Mouse (Mus musculus): ENCODE data around the gene Commd8.

The Commd8 gene

DNA sequence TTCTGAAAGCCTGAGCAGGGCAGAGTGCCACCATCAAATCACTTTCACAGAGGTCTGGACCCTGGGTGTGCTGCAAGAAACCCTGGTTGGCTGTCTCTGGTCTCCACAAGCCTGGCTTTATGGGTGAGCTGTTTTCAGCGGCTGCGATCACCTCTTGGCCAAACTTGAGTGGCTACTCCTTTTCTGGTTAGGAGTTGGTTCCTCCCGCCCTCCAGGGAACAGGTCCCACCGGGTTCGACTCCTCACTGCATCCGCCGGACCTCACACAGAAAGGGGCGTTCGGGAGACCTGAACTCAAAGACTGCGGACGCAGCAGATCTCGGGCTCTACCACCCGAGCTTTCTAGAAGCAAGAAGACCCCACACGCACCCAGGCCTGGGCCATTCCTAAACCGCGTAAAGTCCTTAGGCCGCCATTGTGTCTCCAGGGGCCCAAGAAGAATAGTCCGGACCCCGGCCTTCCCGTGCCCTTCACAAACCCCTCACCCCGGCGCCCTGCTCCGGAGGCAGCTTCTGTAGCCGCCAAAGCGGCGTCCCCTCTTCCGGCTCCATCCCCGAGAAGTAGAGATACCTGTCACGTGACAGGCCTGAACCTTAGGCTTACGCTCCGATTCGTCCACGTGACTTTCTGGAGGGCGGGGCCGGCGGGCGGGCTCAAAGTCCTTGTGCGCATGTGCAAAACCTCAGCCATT lies at the start of gene Commd8:
Gene Commd8 (minus strand): TSS at position 596 of the 691 bp plus-strand sequence.
- peak; percentile 87 to 91 for DNase-seq (ENCODE audit: low read depth in 2 of 2, low spot score in 2 of 2)

DNA sequence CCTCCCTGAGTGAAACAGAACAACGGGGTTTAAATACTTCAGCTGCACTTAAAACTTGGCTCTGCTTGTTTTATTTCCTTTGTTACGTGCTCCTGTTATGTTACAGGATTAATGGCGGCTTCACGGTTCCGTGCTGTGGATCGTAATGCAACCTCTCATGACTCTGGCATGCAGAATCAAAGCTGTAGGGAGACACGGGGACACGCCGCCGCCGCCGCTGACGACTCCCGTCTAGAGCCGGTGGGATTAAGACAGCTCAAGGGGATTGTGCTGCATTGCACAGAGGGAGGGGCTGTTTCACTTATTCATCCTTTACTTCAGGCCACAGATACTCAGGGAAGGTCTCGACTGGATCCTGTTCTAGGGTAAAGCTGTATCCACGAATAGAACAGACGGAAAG lies 43.8 kb upstream of the Commd8 start:
- no peak for DNase-seq (ENCODE audit: low read depth in 2 of 2, low spot score in 2 of 2)

DNA sequence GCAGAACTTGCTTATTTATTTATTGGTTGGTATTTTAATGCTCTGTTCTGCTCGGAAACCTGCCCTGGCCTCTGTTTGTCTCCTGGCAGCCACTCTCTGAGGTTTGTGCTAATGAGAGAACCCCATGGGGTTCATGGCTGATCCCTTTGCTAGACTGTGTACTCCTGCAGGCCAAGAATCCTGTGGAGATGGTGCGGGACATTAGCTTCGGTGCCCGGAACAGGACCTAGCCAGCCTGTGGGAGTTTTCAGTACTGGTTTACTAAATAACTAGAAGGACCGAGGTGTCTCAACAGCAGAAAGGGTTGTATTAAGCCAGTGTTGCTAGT lies 42.8 kb upstream of the Commd8 start:
- no peak for DNase-seq (ENCODE audit: low read depth in 2 of 2, low spot score in 2 of 2)

DNA sequence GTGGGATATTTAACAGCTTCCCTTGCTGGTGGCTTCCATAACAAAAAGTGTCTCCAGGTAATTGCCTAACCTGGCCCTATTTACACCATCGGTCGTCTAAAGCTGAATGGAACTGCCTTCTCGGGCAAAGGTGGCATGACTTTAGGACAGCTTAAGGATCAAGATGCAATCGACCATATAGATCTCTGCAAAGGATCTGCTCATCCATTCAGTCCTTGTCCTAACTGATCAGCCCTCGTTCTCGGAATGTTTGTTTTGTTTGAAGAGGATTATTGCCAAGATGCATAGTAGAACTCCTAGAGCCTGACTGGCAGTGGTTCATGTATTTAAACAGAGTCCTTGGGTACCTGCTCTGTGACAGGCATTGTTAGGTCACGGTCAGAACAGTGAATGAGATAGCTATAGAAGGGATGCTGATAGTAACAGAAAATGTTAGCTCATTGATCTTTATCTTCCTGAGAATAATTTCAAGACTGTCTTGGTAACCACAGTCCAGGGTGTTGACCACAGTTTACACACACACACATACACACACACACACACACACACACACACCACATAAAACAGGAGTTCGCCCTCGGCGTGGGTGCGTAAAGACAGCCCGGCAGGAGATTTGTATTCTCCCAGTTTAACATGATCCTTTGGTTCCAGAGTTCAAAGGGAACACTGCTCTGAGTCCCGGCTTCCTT lies 42.3 kb upstream of the Commd8 start:
- no peak for DNase-seq (ENCODE audit: low read depth in 2 of 2, low spot score in 2 of 2)

DNA sequence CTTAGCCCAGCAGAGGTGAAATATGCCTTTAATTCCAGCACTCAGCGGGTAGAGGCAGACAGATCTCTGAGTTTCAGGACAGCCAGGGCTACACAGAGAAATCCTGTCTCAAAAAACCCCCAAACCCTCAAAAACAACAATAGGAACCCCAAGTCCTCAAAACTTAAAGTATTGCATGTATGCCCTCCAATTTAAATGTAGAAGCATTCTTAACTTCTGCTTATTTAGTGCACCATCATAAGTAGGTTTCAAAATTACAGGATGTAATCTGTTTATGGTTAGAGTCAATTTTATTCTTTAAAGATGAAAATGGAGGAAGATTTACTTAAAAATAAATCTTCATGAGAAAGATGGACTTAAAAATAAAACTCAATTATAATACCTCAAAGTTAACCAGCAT lies 40.5 kb upstream of the Commd8 start:
- no peak for DNase-seq (ENCODE audit: low read depth in 2 of 2, low spot score in 2 of 2)

DNA sequence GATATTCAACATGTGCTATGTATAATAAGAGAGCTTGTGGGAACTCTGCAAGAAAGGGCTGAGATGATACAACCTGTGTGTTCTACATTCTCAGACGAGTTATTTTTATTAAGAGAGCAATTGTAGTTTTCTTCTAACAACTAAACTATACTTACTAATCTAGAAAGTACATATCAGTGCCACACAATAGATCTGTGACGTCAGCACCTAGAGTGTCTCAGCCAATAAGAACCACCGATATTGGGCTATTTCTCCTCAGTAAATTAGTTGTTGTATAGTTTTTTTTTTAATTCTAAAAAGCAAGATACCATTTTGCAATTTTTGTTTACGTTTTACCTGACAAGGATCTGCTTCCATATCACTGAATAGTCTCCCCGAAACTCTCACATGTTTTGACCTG lies 37.3 kb upstream of the Commd8 start:
- DNase-seq (ENCODE audit: low read depth in 2 of 2, low spot score in 2 of 2): no peak

DNA sequence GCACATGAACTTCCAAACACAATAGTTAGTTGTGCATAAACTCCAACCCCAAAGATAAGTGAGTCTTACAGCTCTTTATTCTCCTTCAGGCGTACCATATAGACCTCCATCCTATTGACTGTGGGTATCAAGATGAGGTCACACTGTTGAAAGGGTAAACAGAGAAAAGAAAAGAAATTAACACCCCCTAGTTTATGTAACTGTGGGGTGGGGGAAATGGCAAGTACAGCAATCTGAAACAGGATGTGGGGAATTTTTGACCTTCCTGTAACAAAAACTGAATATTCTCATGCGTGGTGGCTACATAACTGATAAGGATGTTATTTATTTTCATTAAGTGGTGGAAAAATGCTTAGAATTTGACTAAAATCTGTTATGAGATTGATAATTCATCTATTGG lies 36.5 kb upstream of the Commd8 start:
- DNase-seq (ENCODE audit: low read depth in 2 of 2, low spot score in 2 of 2): peak in 1 of 2 experiments; percentile 8

DNA sequence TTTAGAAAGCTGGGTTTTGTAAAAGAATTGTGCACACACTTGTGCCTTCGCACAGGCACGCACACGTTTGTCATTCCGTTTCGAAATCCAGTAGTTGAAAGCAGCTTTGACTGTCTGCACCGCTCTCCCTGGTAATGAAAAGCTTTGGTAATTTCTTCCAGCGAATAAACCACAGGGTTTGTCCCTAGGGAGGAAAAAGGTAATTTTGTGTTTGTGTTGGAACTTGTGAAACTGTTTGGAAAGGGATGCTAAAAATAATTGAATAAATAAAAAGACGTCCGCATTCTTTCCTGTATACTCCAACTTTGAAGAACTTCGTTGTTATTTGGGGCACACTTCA lies 35.7 kb upstream of the Commd8 start:
- no peak for DNase-seq (ENCODE audit: low read depth in 2 of 2, low spot score in 2 of 2)

DNA sequence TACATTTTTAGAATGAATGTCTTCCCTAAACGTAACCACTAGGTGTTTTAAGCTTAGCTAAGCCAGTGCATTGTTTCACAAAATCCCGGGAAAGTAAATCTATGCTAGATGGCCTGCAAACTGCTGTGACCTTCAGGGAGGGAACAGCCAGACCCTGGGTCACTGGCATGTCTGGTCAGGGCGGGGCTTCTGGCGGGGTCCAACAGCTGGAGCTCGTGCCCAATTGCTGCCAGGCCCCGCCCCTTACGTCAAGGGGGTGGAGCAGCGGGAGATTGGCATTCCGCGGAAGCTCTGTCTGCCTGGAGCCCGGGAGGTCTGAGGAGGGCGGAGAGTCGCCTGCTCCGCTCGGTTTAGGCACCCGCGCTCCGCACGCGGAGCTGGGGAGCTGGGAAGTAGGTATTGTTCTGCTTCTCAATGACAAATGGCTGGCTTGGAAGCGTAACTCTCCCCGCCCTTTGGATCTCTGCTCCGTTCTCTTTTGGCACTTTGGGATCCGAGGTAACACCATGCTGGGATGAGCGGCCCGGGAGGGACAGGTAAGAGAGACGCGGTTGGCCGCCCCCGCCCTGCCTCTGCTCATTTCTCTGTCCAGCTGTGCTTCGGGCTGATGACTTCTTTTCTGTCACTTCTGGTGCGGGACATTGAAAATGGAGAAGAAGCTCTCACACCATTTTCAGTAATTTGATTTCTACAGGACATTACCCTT lies 35.2 kb upstream of the Commd8 start:
- peak; percentile 75 to 78 for DNase-seq (ENCODE audit: low read depth in 2 of 2, low spot score in 2 of 2)

DNA sequence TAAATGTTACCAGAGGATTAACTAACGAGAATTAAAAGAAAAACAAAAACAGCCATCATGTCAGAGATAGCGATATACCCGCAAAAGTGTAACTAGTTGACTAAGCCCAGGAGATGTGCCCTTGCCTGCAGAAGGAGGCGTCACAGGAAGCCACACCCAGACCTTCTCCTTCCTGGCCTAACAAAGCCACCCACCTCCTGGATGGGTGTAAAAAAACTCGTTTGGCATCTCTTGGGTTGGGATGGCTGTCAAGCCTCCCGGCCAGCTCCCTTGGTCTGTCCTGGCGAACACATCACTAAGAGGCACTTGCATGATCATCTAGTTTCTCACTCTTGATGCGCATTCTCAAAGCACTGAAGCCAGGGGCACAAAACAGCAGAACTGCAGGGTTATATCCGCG lies 34.0 kb upstream of the Commd8 start:
- peak; percentile 23 to 55 for DNase-seq (ENCODE audit: low read depth in 2 of 2, low spot score in 2 of 2)

DNA sequence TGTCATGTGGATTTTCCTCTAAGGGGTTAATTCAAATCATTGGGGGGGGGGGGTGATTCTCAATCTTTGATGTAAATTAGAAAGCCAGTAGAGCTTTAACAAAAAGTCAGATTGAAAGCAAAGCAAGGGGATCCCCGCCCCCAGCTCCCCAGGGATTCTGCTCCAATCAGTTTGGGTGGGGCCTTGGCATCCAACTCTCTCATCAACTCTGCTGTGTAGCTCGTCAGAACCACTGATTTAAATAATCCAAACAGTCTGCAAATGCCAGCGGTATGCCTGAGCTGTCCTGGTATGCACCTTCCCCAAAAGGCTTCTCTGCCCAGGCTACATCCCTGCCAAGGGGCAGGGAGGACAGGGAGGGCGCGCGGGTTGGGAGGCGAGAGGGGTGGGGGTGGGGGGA lies 33.6 kb upstream of the Commd8 start:
- no peak for DNase-seq (ENCODE audit: low read depth in 2 of 2, low spot score in 2 of 2)

DNA sequence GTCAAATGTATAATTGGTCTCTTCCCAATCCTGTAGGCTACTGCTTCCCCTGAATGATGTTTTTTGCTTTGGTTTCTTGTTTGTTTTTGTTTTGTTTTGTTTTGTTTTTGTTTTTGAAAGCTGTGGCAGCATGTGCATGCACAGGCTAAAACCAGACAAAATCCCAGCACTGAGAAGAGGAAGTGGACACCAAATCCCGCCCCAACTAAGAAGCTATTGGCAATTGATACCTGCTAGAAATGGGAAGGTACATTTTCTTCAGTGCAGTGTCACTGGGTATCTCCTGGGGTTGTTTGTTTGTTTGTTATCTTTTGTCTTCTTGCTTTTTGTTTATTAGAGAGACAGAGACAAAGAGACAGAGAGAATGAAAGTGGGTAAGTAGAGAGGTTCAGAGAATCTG lies 27.5 kb upstream of the Commd8 start:
- DNase-seq (ENCODE audit: low read depth in 2 of 2, low spot score in 2 of 2): no peak

DNA sequence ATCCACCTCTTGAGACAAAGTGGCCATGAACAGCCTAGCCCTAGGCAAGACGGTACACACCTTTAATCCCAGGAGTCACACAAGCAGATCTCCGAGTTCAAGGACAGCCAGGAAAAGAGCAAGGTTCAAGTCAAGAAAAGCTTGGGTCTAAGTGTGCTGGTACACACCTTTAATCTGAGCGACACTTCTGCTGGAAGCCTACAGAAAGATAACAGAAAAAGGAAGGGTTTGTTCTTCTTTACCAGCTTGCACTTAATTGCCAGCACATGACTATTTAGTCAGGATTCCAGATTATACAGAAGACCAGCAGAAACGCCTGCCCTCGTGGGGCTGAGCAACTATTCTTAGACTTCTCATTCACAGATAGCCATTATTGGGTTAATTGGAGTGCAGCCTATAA lies 23.9 kb upstream of the Commd8 start:
- DNase-seq (ENCODE audit: low read depth in 2 of 2, low spot score in 2 of 2): no peak

DNA sequence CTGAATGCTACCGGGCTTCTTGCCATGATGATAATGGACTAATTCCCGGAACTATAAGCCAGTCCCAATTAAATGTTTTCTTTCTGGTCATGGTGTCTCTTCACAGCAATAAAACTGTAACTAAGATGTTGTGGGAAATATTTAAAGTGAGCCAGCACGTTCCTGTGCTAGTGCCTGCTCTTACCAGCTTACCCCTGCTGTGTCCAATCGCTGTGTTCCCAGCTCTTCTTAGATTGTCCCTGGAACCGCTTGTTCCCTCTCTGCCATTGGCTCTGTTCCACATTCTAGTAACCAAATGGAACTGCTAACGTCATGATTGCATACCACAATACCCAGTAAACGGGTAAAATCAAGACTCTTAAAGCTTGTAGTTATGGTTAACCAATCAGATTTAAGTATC lies 23.2 kb upstream of the Commd8 start:
- no peak for DNase-seq (ENCODE audit: low read depth in 2 of 2, low spot score in 2 of 2)

DNA sequence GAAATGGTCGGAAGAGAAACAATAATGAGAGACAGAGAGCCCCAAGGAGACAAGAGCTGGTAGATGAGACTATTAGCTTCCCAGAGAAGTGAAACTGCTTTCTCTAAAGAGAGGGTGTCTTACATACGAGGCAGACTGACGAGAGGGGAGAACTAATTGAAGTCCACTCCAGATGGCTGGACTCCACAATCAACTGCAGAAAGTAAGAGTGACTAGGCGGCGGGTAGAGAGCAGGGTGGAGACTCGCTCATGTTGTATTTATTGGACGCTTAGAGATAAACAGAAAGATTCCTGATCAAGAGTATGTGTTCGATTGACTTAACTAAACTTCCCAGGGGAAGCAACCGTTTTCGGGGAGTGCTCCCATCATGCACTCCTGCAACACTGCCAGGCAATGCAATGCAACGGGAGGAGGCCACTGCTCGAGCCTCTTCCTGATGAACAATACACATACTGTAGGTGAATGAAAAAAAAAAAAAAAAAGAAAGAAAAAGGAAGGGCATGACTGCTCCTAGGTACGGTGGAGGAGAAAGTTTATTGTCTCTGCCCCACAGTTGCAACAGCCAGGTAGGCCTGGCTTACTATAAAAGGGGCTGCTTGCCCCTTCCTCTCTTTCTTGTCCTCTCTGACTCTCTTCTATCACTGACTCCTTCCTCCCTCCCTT lies 16.6 kb upstream of the Commd8 start:
- no peak for DNase-seq (ENCODE audit: low read depth in 2 of 2, low spot score in 2 of 2)

DNA sequence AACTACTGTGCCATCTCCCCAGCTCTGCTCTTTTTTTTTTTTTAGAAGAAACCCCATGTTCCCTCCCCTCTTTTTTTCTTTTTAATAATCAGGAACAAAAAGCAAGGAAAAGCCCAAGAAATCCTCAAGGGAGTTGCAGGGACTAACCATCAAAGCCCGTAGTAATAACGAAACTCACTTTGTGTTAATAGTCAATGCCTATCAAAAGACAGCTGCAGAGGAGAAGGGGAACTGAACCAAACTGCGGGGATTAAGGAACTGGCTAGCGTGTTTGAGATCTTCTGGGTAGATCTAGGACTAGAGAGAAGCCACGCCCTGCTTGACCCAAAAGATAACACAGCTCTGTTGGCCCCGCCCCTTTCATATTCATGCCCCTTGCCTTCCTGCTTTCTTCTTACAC lies 15.9 kb upstream of the Commd8 start:
- no peak for DNase-seq (ENCODE audit: low read depth in 2 of 2, low spot score in 2 of 2)

DNA sequence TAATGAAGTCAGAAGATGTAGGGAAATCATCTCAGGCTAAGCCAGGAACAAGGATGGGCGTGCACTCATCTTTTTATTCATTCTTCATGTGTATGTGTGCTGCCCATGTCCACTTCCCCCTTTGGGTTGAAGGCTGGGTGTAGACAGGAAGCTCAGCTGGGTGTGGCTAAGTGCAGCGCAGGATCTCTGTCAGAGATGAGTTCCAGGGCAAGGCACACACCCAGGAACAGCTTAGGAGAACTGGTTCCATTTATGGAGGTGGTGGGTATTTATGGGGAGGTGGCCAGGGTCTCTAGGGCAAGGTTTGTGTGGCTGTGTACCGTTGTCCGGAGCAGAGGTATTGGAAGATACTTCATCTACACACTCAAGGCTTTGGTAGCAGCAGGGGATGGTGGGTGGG lies 14.8 kb upstream of the Commd8 start:
- DNase-seq (ENCODE audit: low read depth in 2 of 2, low spot score in 2 of 2): peak in 1 of 2 experiments; percentile 31

DNA sequence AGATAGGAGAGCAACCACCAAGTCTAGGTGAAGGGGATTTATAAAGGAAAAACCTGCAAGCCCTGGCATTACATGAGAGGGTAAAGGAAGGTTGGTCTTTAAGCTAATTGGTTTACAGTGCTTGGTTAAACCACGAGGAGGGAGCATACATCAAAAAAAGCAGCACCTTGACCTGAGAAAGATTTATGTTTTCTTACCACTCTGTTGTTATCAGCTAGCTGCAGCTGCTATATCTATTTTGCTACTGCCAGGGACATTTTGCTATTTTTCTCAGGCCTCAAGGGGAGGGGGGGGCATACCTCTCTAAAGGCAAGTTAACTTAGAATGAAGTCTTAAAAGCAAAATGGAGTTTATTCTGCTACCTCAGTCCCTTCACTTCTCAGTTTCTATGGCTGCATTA lies 13.2 kb upstream of the Commd8 start:
- no peak for DNase-seq (ENCODE audit: low read depth in 2 of 2, low spot score in 2 of 2)

DNA sequence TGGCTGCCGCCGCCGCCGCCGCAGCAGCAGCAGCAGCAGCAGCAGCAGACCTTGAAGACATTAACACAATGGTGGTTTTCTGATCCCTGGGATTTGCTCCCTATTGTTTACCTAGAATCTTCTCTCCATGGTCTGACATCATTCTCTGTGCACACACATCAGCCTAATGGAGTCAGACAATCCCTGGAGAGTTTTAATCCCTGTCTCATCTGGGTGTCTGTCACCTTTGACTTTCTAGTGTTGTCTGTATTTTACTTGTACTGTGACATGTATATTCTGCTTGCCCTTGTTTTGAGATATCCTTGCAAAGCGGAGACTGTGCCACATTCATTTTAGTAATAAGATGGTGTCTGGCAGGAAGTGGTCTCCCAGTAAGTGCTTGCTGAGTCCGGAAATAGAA lies 7.5 kb upstream of the Commd8 start:
- no peak for DNase-seq (ENCODE audit: low read depth in 2 of 2, low spot score in 2 of 2)

DNA sequence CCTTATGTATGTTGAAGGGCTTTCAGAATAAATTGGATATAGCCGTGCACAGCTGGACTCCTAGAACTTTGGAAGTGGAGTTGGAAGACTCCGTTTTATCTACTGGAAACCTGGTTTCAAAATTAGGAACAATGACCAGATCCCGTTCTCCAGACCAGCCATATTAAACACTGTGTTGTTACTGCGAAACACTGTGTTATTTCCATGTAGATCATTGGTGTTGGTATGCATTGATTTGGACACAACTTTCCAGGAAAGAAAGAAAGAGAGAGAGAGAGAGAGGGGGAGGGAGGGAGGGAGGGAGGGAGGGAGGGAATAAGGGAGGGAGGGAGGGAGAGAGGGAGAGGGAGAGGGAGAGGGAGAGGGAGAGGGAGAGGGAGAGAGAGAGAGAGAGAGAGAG lies 7.1 kb upstream of the Commd8 start:
- no peak for DNase-seq (ENCODE audit: low read depth in 2 of 2, low spot score in 2 of 2)

DNA sequence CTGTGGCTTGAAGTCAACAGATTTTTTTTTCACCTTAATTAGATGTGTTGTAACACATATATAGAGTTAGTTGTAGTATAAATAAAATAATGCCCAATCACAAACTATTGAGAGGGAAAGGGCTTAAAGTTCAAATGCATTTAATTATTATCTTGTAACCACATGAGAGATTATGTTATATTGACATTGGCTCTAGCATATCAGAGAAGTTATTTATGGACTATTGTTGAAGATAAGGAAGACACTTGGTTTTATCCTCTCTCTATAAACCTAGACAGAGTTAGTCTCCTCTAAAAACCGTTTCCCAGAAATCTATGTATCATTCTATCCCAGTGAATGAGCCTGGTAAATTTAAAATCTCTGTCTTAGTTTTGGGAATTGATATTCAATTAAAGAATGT lies 5.5 kb upstream of the Commd8 start:
- no peak for DNase-seq (ENCODE audit: low read depth in 2 of 2, low spot score in 2 of 2)

DNA sequence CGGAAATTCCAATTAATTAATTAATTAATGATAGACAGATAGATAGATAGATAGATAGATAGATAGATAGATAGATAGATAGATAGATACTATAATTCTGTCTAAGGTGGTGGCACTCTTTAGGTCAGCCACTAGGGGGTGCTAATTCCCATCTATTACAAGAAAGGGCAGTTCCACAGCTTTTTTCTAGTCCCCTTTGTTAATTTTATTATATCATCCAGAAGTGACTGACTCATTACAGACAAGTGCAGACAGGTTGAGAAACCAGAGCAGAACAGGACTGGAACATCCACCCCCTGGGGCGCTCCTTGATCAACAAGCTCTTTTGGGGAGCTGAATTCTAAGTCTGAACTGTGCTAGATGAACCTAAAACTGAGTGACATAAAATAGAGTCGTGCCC lies 4.7 kb upstream of the Commd8 start:
- peak; percentile 43 to 55 for DNase-seq (ENCODE audit: low read depth in 2 of 2, low spot score in 2 of 2)
